Mouse (Mus musculus): Measurements from ENCODE around the gene Olfr350. TPM values are rescaled to one million over a fixed set of nuclear protein-coding genes. Genes with fewer than 3 reads are reported as not detected.

Gene Olfr350
- not detected in 2 replicates for polyA plus RNA-seq (2015; fragmentation: Nextera tagmentation; extraction: Ambion mirVana)

GRCm38 (mm10) chr2:36846010-36846409 lies at the start of gene Olfr350:
Gene Olfr350 (plus strand): TSS chr2:36846310.
- ATAC-seq (ENCODE audit: low read depth): no peak
- Histone ChIP-seq H3K4me2 (ENCODE audit: low read depth, low read length) (no peak within 1 kb of the TSS), H3K4me1 (replicated peaks; ENCODE audit: control insufficient read depth, insufficient read depth, low read length) (no peaks in the 10 kb centered on the region), H3K27me3 (ENCODE audit: control insufficient read depth, insufficient read depth, low read depth, low read length) (no peaks in the 10 kb centered on the region), H3K4me3 (ENCODE audit: low read length) (no peak within 1 kb of the TSS), H3K9me3 (ENCODE audit: control insufficient read depth, low read length) (no peaks in the 10 kb centered on the region), H3K9ac (ENCODE audit: low read length) (no peak within 1 kb of the TSS), H3K36me3 (ENCODE audit: control insufficient read depth, insufficient read depth, low read length) (no peaks in the 10 kb centered on the region), H3K27ac (ENCODE audit: low read length) (no peak within 1 kb of the TSS)
- 79% methylated on average over 1 of the region's 1 CpGs for WGBS

GRCm38 (mm10) chr2:36816932-36817331 lies 29.2 kb upstream of the Olfr350 start, which contains the start of gene Olfr3:
Gene Olfr3 (minus strand): TSS chr2:36817032.
- no peaks in the 10 kb centered on the region for H3K36me3 ChIP-seq (ENCODE audit: control insufficient read depth, insufficient read depth, low read length)
- no peak within 1 kb of the TSS for H3K9ac ChIP-seq (ENCODE audit: low read length)
- H3K27ac ChIP-seq (ENCODE audit: low read length): no peak within 1 kb of the TSS
- no peak within 1 kb of the TSS for H3K4me2 ChIP-seq (ENCODE audit: low read depth, low read length)
- H3K9me3 ChIP-seq (ENCODE audit: control insufficient read depth, low read length): no peaks in the 10 kb centered on the region
- H3K27me3 ChIP-seq (ENCODE audit: control insufficient read depth, insufficient read depth, low read depth, low read length): no peaks in the 10 kb centered on the region
- no peak for ATAC-seq (ENCODE audit: low read depth)
- H3K4me1 ChIP-seq (replicated peaks; ENCODE audit: control insufficient read depth, insufficient read depth, low read length): no peaks in the 10 kb centered on the region
- no peak within 1 kb of the TSS for H3K4me3 ChIP-seq (ENCODE audit: low read length)
- 54% methylated on average over 1 of the region's 1 CpGs for WGBS

- H3K4me1 ChIP-seq (replicated peaks; ENCODE audit: control insufficient read depth, insufficient read depth, low read length): no peaks in the 10 kb centered on the region
- ATAC-seq (ENCODE audit: low read depth): no peak
- H3K36me3 ChIP-seq (ENCODE audit: control insufficient read depth, insufficient read depth, low read length): no peaks in the 10 kb centered on the region
- 72% methylated on average over 1 of the region's 1 CpGs for WGBS
- H3K27me3 ChIP-seq (ENCODE audit: control insufficient read depth, insufficient read depth, low read depth, low read length): no peaks in the 10 kb centered on the region
- H3K27ac ChIP-seq (ENCODE audit: low read length): no peak within 1 kb of the TSS
- no peak within 1 kb of the TSS for H3K9ac ChIP-seq (ENCODE audit: low read length)
- H3K4me2 ChIP-seq (ENCODE audit: low read depth, low read length): no peak within 1 kb of the TSS
- H3K9me3 ChIP-seq (ENCODE audit: control insufficient read depth, low read length): no peaks in the 10 kb centered on the region
- H3K4me3 ChIP-seq (ENCODE audit: low read length): no peak within 1 kb of the TSS
Observed at GRCm38 (mm10) chr2:36862560-36862959, 16.4 kb downstream of the Olfr350 start, which contains the start of gene Olfr351. Gene Olfr351 (minus strand): TSS chr2:36862660.

- Histone ChIP-seq H3K27ac (ENCODE audit: low read length) (no peak within 1 kb of the TSS), H3K4me2 (ENCODE audit: low read depth, low read length) (no peak within 1 kb of the TSS), H3K27me3 (ENCODE audit: control insufficient read depth, insufficient read depth, low read depth, low read length) (no peaks in the 10 kb centered on the region), H3K36me3 (ENCODE audit: control insufficient read depth, insufficient read depth, low read length) (no peaks in the 10 kb centered on the region), H3K4me1 (replicated peaks; ENCODE audit: control insufficient read depth, insufficient read depth, low read length) (no peaks in the 10 kb centered on the region), H3K9me3 (ENCODE audit: control insufficient read depth, low read length) (no peaks in the 10 kb centered on the region), H3K4me3 (ENCODE audit: low read length) (no peak within 1 kb of the TSS), H3K9ac (ENCODE audit: low read length) (no peak within 1 kb of the TSS)
- WGBS: 60% methylated on average over 1 of the region's 1 CpGs
- ATAC-seq (ENCODE audit: low read depth): no peak
Observed at GRCm38 (mm10) chr2:36868160-36868559, 22.1 kb downstream of the Olfr350 start, which contains the start of gene Olfr352. Gene Olfr352 (plus strand): TSS chr2:36868460.

GRCm38 (mm10) chr2:36892836-36893235 lies 46.7 kb downstream of the Olfr350 start, which contains the start of gene Olfr353:
Gene Olfr353 (minus strand): TSS chr2:36892936.
- no peak within 1 kb of the TSS for H3K27ac ChIP-seq (ENCODE audit: low read length)
- no peak within 1 kb of the TSS for H3K4me2 ChIP-seq (ENCODE audit: low read depth, low read length)
- no peaks in the 10 kb centered on the region for H3K27me3 ChIP-seq (ENCODE audit: control insufficient read depth, insufficient read depth, low read depth, low read length)
- H3K36me3 ChIP-seq (ENCODE audit: control insufficient read depth, insufficient read depth, low read length): no peaks in the 10 kb centered on the region
- no peak within 1 kb of the TSS for H3K4me3 ChIP-seq (ENCODE audit: low read length)
- no peaks in the 10 kb centered on the region for H3K9me3 ChIP-seq (ENCODE audit: control insufficient read depth, low read length)
- ATAC-seq (ENCODE audit: low read depth): no peak
- H3K4me1 ChIP-seq (replicated peaks; ENCODE audit: control insufficient read depth, insufficient read depth, low read length): no peaks in the 10 kb centered on the region
- no peak within 1 kb of the TSS for H3K9ac ChIP-seq (ENCODE audit: low read length)

- H3K4me1 ChIP-seq (replicated peaks; ENCODE audit: control insufficient read depth, insufficient read depth, low read length): no peaks in the 10 kb centered on the region
- ATAC-seq (ENCODE audit: low read depth): no peak
- H3K9ac ChIP-seq (ENCODE audit: low read length): no peak overlapping the region
- no peaks in the 10 kb centered on the region for H3K27me3 ChIP-seq (ENCODE audit: control insufficient read depth, insufficient read depth, low read depth, low read length)
- H3K36me3 ChIP-seq (ENCODE audit: control insufficient read depth, insufficient read depth, low read length): no peaks in the 10 kb centered on the region
- no peak overlapping the region for H3K4me3 ChIP-seq (ENCODE audit: low read length)
- H3K4me2 ChIP-seq (ENCODE audit: low read depth, low read length): no peak overlapping the region
- no peaks in the 10 kb centered on the region for H3K9me3 ChIP-seq (ENCODE audit: control insufficient read depth, low read length)
- no peak overlapping the region for H3K27ac ChIP-seq (ENCODE audit: low read length)
Observed at GRCm38 (mm10) chr2:36897114-36897513, 51.0 kb downstream of the Olfr350 start.

Other genes starting within 250 kb of the Olfr350 start
- not detected in 2 replicates for gene Olfr345, start 206.3 kb upstream of the Olfr350 start, polyA plus RNA-seq (2015; fragmentation: Nextera tagmentation; extraction: Ambion mirVana)
- gene Olfr346, start 160.5 kb upstream of the Olfr350 start, polyA plus RNA-seq (2015; fragmentation: Nextera tagmentation; extraction: Ambion mirVana): not detected in 2 replicates
- not detected in 2 replicates for gene Olfr347, start 114.4 kb upstream of the Olfr350 start, polyA plus RNA-seq (2015; fragmentation: Nextera tagmentation; extraction: Ambion mirVana)
- gene Olfr348, start 62.0 kb upstream of the Olfr350 start, polyA plus RNA-seq (2015; fragmentation: Nextera tagmentation; extraction: Ambion mirVana): not detected in 2 replicates
- not detected in 2 replicates for gene Olfr50, start 55.8 kb upstream of the Olfr350 start, polyA plus RNA-seq (2015; fragmentation: Nextera tagmentation; extraction: Ambion mirVana)
- gene Olfr3, start 29.3 kb upstream of the Olfr350 start, polyA plus RNA-seq (2015; fragmentation: Nextera tagmentation; extraction: Ambion mirVana): not detected in 2 replicates
- not detected in 2 replicates for gene Olfr351, start 16.4 kb downstream of the Olfr350 start, polyA plus RNA-seq (2015; fragmentation: Nextera tagmentation; extraction: Ambion mirVana)
- gene Olfr352, start 22.1 kb downstream of the Olfr350 start, polyA plus RNA-seq (2015; fragmentation: Nextera tagmentation; extraction: Ambion mirVana): not detected in 2 replicates
- gene Olfr353, start 46.6 kb downstream of the Olfr350 start, polyA plus RNA-seq (2015; fragmentation: Nextera tagmentation; extraction: Ambion mirVana): not detected in 2 replicates
- not detected in 2 replicates for gene Olfr354, start 59.4 kb downstream of the Olfr350 start, polyA plus RNA-seq (2015; fragmentation: Nextera tagmentation; extraction: Ambion mirVana)
- not detected in 2 replicates for gene Olfr355, start 82.6 kb downstream of the Olfr350 start, polyA plus RNA-seq (2015; fragmentation: Nextera tagmentation; extraction: Ambion mirVana)
- not detected in 2 replicates for gene Olfr356, start 90.8 kb downstream of the Olfr350 start, polyA plus RNA-seq (2015; fragmentation: Nextera tagmentation; extraction: Ambion mirVana)
- not detected in 2 replicates for gene Olfr357, start 147.5 kb downstream of the Olfr350 start, polyA plus RNA-seq (2015; fragmentation: Nextera tagmentation; extraction: Ambion mirVana)
- gene Olfr358, start 163.0 kb downstream of the Olfr350 start, polyA plus RNA-seq (2015; fragmentation: Nextera tagmentation; extraction: Ambion mirVana): not detected in 2 replicates
- gene Olfr360, start 219.4 kb downstream of the Olfr350 start, polyA plus RNA-seq (2015; fragmentation: Nextera tagmentation; extraction: Ambion mirVana): not detected in 2 replicates
- gene Olfr361, start 243.0 kb downstream of the Olfr350 start, polyA plus RNA-seq (2015; fragmentation: Nextera tagmentation; extraction: Ambion mirVana): not detected in 2 replicates

Data from lung, embryonic 16.5 days (tissue).